In genomic region chr19:25122417-25122816, GRCm38 (mm10) we compare ENCODE assay signal across 13 mouse cellular contexts.
DNase-seq lines count a peak whose midpoint lies in the region; TF ChIP-seq lines count a peak whose summit lies in the region.
"Had no signal": no experiment of that assay in that cellular context is flagged by ENCODE, and none has a peak within 500 bp of the region (broad histone marks: within the 10 kb centered on the region; RNA-seq: fewer than 3 reads in every experiment).

No protein-coding gene starts in this region.

- no peak for TF ChIP-seq CTCF in gastrocnemius, adult 2 months (IDR thresholded peaks at IDR 0.05)
- TF ChIP-seq CTCF in layer of hippocampus, adult 2 months (conservative IDR thresholded peaks at IDR 0.05): no peak

- H3K9me3 ChIP-seq in limb, embryonic 10.5 days (replicated peaks): no peaks in the 10 kb centered on the region
- H3K9me3 ChIP-seq: embryonic facial prominence, embryonic 15.5 days; limb, embryonic 13.5 days; liver, embryonic 15.5 days had no signal

- WGBS in limb, embryonic 10.5 days: 65% methylated on average over 8 of the region's 8 CpGs

- peak overlapping the region; percentile 39 for H3K4me3 ChIP-seq in gastrocnemius, adult 2 months
- no peak overlapping the region; the same call in 1 of the 2 replicates for H3K4me3 ChIP-seq in layer of hippocampus, adult 2 months
- no peak overlapping the region for H3K4me3 ChIP-seq in limb, embryonic 10.5 days
- H3K4me3 ChIP-seq: embryonic facial prominence, embryonic 15.5 days; limb, embryonic 13.5 days; liver, embryonic 15.5 days had no signal

- DNase-seq in gastrocnemius, adult 2 months: peak; percentile 32
- DNase-seq in gastrocnemius, adult 8-10 months (ENCODE audit: low spot score in 2 of 2): no peak
- peak; percentile 10 to 14 for DNase-seq in layer of hippocampus, adult 2 months (ENCODE audit: low spot score in 2 of 2)
- DNase-seq in layer of hippocampus, adult 9-10 months (ENCODE audit: low spot score): no peak
- peak; percentile 67 for DNase-seq in brain, adult 2 months (ENCODE audit: low read depth, low spot score)
- DNase-seq in layer of hippocampus, postnatal 14 days (ENCODE audit: low spot score in 2 of 2): peak; percentile 22 to 33
- DNase-seq in MN1 (ENCODE audit: low spot score): no peak
- DNase-seq in limb, embryonic 10.5 days (ENCODE audit: low spot score): no peak
- DNase-seq: adrenal gland, adult 2 months; cerebellum, adult 8-10 months had no signal

- no peaks in the 10 kb centered on the region; the same call in 1 of the 2 replicates for H3K4me1 ChIP-seq in limb, embryonic 10.5 days
- H3K4me1 ChIP-seq: embryonic facial prominence, embryonic 15.5 days had no signal

- H3K36me3 ChIP-seq in limb, embryonic 10.5 days: no peaks in the 10 kb centered on the region
- H3K36me3 ChIP-seq: embryonic facial prominence, embryonic 15.5 days; limb, embryonic 13.5 days had no signal

- no peaks in the 10 kb centered on the region for H3K27me3 ChIP-seq in limb, embryonic 10.5 days (ENCODE audit: low read depth, poor library complexity, severe bottlenecking)
- H3K27me3 ChIP-seq: embryonic facial prominence, embryonic 15.5 days; limb, embryonic 13.5 days; liver, embryonic 15.5 days had no signal

- peak overlapping the region; percentile 81 for H3K27ac ChIP-seq in gastrocnemius, adult 2 months
- H3K27ac ChIP-seq in layer of hippocampus, adult 2 months: no peak overlapping the region; the same call in 1 of the 2 replicates
- H3K27ac ChIP-seq in limb, embryonic 10.5 days: no peak overlapping the region
- H3K27ac ChIP-seq: embryonic facial prominence, embryonic 15.5 days; limb, embryonic 13.5 days; liver, embryonic 15.5 days had no signal

- intact Hi-C loops in gastrocnemius, adult 2 months (cut with DNase I): no loop called here

Comparison
In these comparisons a context has a peak if more than half of its experiments do, and no peak if none do; other contexts are left out.
1. DNase-seq: peak in gastrocnemius, adult 2 months (single experiment), layer of hippocampus, adult 2 months (2 of 2), brain, adult 2 months (single experiment) and layer of hippocampus, postnatal 14 days (2 of 2); none in gastrocnemius, adult 8-10 months (0 of 2), layer of hippocampus, adult 9-10 months (single experiment), MN1 (single experiment) and limb, embryonic 10.5 days (single experiment).